Mouse (Mus musculus): ENCODE data around the gene Col9a3.

The Col9a3 gene

DNA sequence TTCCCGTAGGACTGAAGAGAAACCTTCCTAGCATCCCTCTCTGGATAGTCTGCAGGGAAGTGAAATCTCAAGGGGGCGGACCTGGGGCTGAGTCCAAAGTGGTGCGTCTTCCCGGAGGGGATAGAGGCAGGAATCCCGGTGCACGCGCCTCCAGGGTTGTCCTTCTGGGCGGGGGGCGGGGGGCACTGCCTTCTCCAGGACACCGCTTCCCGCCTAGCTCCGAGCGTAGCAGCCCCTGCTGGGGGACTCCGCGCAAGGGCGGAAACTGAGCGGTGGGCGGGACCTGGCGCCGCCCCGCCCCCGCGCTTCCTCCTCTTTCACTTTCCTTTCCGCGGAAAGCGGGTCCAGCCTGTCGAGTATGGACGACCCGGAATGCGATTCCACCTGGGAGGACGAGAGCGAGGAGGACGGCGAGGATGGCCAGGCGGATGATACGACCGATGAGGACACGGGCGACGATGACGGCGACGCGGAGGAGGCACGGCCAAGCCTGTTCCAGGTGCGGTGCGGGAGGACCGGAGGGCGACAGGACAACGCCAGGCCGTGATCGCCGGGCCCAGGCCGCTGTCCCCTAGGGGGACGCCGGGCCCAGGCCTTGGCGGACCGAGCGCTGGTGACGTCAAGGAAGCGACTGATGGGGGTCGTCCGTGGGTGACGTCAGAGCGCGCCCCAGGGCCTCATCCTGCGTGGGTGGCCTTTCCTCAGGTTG, 8.3 kb upstream of the Col9a3 start, which contains the start of gene Ogfr:
TSS of gene Ogfr (plus strand) at position 123 of the 709 bp plus-strand sequence.
- peak; percentile 29; the same call in 1 of the 2 replicates for TF ChIP-seq GATA4 (IDR thresholded peaks at IDR 0.05; ENCODE audit: insufficient replicate concordance, low read length)

DNA sequence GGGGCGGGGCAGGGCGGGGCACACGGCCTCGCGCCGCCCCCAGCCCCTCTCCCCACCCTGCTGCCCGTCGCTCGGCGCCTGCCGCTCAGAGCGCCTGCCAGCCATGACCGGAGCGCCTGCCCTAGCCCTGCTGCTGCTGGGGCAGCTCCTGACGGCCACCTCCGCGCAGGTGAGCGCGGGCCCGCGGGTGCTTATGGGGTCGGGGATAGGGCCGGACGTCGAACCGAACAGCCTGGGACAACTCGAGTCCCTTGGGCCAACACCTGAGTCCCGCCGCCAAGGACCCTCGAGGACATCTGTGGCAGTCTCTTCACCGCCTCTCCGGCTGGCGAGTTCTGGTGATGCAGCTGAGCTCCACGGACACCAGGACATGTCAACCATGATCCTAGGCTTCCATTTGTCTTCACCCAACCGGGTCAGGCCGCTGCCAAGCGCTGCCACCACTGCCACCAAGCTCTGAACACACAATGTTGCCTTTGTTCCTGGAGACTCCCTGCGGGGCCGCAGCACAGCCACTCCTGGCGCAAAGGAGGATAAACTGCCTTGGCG, 641 bp downstream of the Col9a3 start:
- TF ChIP-seq GATA4 (IDR thresholded peaks at IDR 0.05; ENCODE audit: insufficient replicate concordance, low read length) = no peak

GRCm38 (mm10) chr2:180600569-180601021, 3.0 kb downstream of the Col9a3 start:
- TF ChIP-seq GATA4 (IDR thresholded peaks at IDR 0.05; ENCODE audit: insufficient replicate concordance, low read length) = no peak

DNA sequence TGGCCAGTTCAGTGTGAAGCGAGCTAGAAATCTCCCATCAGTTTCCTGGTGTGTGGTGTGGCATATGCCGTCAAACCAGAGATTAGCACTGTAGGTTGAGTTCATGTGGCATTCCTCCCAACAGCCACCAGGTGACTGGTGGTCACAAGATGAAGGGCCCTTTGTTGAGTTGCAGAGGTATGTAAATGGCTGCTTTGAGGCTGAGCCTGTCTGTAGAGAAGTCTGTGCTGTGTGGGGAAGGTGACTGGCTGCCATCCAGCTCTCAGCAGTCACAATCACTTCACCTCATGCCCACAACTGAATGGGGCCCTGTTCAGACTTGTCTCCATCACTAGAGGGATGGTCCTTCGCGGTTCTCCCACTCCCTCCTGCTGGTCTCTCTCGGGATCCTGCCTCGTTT, 7.2 kb downstream of the Col9a3 start:
- no peak for TF ChIP-seq GATA4 (IDR thresholded peaks at IDR 0.05; ENCODE audit: insufficient replicate concordance, low read length)

GRCm38 (mm10) chr2:180610283-180610682, 12.7 kb downstream of the Col9a3 start:
- no peak for TF ChIP-seq GATA4 (IDR thresholded peaks at IDR 0.05; ENCODE audit: insufficient replicate concordance, low read length)

DNA sequence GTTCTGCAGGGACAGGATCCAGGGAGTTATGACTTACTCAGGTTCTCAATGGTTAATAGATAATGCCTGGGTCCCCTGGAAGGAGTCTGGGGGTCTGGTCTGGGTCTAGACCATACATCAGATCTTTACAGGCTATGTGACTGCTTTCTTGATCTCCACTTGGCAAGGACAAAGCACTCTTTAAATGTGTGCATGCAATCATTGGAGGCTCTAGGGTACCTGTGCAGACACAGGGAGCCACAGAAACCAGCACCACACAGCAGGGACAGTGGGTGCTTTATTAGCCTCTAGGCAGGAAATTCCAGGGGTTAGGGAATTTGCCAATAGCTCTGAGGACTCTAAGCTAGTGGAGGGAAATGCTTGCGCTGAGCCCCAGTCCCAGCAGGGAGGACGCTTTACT, 14.3 kb downstream of the Col9a3 start:
- no peak for TF ChIP-seq GATA4 (IDR thresholded peaks at IDR 0.05; ENCODE audit: insufficient replicate concordance, low read length)

DNA sequence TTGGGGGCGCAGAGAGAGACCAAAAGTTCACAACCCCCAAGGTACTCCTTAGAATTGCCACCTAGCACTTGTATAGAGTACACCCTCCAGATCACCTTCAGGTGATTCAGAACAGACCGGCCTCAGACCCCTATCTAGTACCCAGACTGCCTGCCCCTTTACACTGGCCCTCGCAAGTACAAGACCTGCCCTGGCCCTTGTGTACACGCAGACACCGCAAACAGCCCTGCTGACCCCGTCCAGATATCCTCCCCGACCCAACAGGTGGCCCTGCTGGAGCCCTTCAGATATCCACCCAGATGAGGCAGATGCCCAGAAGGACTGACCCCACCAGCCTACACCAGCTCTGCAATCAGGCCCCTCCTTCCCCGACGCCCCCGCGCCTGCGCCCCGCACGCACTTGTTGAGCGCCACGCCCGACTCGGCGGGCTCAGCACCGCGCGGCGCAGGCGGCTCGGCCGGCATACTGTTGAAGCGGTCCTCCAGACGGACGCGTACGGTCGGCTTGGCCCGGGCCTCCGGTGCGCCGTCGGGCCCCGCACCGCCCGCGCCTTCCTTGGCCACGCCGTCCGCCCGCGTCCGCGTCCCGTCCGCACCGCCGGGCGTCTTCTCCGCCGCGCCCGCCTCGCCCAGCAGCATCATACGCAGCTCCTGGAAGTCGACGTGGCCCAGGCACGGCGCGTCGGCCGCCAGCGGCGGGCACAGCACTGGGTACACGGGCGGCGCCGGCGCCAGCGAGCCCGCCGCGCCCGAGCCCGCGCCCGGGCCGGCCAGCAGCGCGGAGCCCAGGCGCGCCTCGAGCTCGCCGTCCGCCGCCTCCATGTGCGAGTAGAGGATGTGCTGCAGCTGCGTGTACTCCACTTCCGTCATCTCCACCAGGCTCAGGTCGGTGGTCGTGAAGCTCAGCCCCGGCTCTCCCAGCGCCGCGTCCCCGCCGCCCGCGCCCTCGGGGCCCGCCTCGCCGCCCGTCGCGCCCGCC, 44.3 kb downstream of the Col9a3 start:
- no peak for TF ChIP-seq GATA4 (IDR thresholded peaks at IDR 0.05; ENCODE audit: insufficient replicate concordance, low read length)

GRCm38 (mm10) chr2:180642555-180643260, 45.1 kb downstream of the Col9a3 start, which contains the start of gene Tcfl5:
TSS of gene Tcfl5 (minus strand) at chr2:180642708.
- TF ChIP-seq GATA4 (IDR thresholded peaks at IDR 0.05; ENCODE audit: insufficient replicate concordance, low read length) = no peak

DNA sequence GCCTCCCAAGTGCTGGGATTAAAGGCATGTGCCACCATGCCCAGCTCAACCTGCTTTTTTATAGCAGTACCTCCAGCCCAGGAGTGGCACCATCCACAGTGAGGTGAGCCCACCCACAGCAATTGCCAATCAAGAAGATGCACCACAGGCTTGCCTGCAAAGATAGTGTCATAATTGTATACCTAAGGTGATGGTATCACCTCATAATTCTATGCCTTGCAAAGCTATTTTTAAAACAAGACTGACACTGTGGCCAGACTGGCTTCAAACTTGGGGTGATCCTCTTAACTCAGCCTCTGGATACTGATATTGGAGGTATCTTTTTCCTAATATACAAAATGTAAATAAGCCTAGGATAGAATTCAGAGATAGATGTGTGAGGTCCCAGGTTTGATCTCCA, 46.0 kb downstream of the Col9a3 start:
- no peak for TF ChIP-seq GATA4 (IDR thresholded peaks at IDR 0.05; ENCODE audit: insufficient replicate concordance, low read length)

DNA sequence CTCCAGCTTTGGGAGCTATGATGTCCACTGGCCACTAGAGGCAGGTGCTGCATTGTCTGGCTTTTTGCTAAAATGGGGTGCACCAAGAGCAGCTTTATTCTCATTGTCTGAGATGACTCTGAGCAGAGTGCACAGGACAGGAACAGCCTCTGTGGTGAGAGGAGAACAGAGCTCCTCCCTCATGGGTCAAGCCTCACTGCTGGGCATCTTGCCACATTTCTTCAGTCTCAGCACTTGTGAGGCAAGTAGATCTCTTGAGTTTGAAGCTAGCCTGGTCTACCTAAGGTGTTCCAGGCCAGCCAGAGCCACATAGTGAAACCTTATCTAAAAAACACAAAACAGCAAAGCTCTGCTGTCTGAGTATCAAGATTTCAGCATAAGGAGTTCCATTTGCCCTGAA, 49.3 kb downstream of the Col9a3 start:
- no peak for TF ChIP-seq GATA4 (IDR thresholded peaks at IDR 0.05; ENCODE audit: insufficient replicate concordance, low read length)

GRCm38 (mm10) chr2:180654666-180655065, 57.1 kb downstream of the Col9a3 start:
- no peak for TF ChIP-seq GATA4 (IDR thresholded peaks at IDR 0.05; ENCODE audit: insufficient replicate concordance, low read length)

GRCm38 (mm10) chr2:180655150-180655549, 57.6 kb downstream of the Col9a3 start:
- no peak for TF ChIP-seq GATA4 (IDR thresholded peaks at IDR 0.05; ENCODE audit: insufficient replicate concordance, low read length)

DNA sequence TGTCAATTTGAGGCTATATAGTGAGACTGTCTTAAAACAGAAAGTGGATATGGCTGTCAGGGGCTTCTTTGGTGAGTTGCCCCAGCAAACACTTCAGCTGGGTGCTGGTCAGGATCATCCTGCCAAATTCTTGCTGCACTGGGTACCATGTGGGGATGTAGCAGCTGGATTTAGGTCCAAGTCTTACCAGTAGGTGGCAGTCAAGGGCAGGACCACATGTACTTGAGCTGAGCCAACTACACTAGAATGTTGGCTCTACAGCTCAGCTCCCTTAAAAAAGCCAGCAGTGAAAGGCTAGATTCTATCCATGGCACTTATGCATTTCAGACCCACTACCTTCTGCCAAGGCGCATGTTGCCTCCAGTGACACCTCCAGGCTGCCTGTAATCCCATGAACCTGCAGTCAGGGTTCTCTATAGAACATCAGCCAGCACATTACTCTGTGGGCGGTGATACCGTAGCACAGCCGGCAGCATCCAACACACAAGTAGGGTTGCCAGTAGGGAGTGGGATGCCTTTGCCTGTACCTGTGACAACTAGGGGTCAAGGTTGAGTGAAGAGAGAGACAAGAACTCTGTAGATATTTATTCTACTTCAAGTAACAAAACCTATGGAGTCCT, 59.9 kb downstream of the Col9a3 start:
- TF ChIP-seq GATA4 (IDR thresholded peaks at IDR 0.05; ENCODE audit: insufficient replicate concordance, low read length) = no peak

GRCm38 (mm10) chr2:180658381-180658780, 60.8 kb downstream of the Col9a3 start:
- no peak for TF ChIP-seq GATA4 (IDR thresholded peaks at IDR 0.05; ENCODE audit: insufficient replicate concordance, low read length)

Data from liver, adult (tissue).